Mouse (Mus musculus) heart, postnatal 36 days (tissue): ENCODE results near the gene C030005K15Rik. TPM values are rescaled to one million over a fixed set of nuclear protein-coding genes. Genes with fewer than 3 reads are reported as not detected.
"Not testable (repeated sequence)": the region's sequence is repeated elsewhere in the genome, so short reads cannot be mapped to it uniquely, and the experiment has no call there.

Source experiments
- DNase-seq, 2 experiments: peaks; one replicate each; pipeline ENCODE4 v3.0.0; 2021 to 2022
- intact Hi-C: fragments of 180-260 bp; cut with DNase I; formaldehyde crosslinking; loops from one replicate; pipeline ENCODE4 v1.15.1; 2025
- total RNA-seq, 2 experiments: library from RNA; stranded (reverse); gene quantifications; 2 replicates each; pipeline ENCODE4 v1.2.3; 2021

The C030005K15Rik gene
- total RNA-seq, result not detected

GRCm38 (mm10) chr10:97726655-97727054, at the start of gene C030005K15Rik:
TSS of gene C030005K15Rik (minus strand) at chr10:97726755.
- intact Hi-C loops, DNase-seq: not testable (repeated sequence)

- intact Hi-C loops, result no loop called here
- DNase-seq, result no peak
Measured at GRCm38 (mm10) chr10:97768171-97768749, 41.7 kb upstream of the C030005K15Rik start.

GRCm38 (mm10) chr10:97753821-97754220, 27.3 kb upstream of the C030005K15Rik start:
- intact Hi-C loops, result no loop called here
- DNase-seq, result no peak

GRCm38 (mm10) chr10:97747231-97747630, 20.7 kb upstream of the C030005K15Rik start:
- no peak for DNase-seq
- intact Hi-C loops, result no loop called here

GRCm38 (mm10) chr10:97725929-97726328, 626 bp downstream of the C030005K15Rik start:
- DNase-seq, result no peak
- intact Hi-C loops, result no loop called here

GRCm38 (mm10) chr10:97722709-97723108, 3.8 kb downstream of the C030005K15Rik start:
- intact Hi-C loops, result no loop called here
- DNase-seq, result no peak

GRCm38 (mm10) chr10:97720625-97721024, 5.9 kb downstream of the C030005K15Rik start:
- intact Hi-C loops, result no loop called here
- no peak for DNase-seq

- intact Hi-C loops, result no loop called here
- DNase-seq, result no peak
Measured at GRCm38 (mm10) chr10:97718021-97718420, 8.5 kb downstream of the C030005K15Rik start.

GRCm38 (mm10) chr10:97717233-97717632, 9.3 kb downstream of the C030005K15Rik start:
- intact Hi-C loops, result no loop called here
- no peak for DNase-seq

GRCm38 (mm10) chr10:97715289-97715906, 11.2 kb downstream of the C030005K15Rik start:
- no peak for DNase-seq
- intact Hi-C loops, result no loop called here

GRCm38 (mm10) chr10:97714584-97714983, 12.0 kb downstream of the C030005K15Rik start:
- no peak for DNase-seq
- intact Hi-C loops, result no loop called here

- intact Hi-C loops, result loop anchor here (1.0 kb wide), 1 partner anchor 1373 kb away; no protein-coding TSS in a partner anchor
Measured at GRCm38 (mm10) chr10:97712687-97713086, 13.9 kb downstream of the C030005K15Rik start.

GRCm38 (mm10) chr10:97704562-97704961, 22.0 kb downstream of the C030005K15Rik start:
- intact Hi-C loops, result no loop called here
- DNase-seq, result peak; percentile 17 to 18

More at GRCm38 (mm10) chr10:97712687-97713086, 13.9 kb downstream of the C030005K15Rik start:
- peak in 1 of 2 experiments; percentile 13 for DNase-seq

GRCm38 (mm10) chr10:97702321-97702720, 24.2 kb downstream of the C030005K15Rik start:
- no peak for DNase-seq
- intact Hi-C loops, result no loop called here

- DNase-seq, result no peak
- intact Hi-C loops, result no loop called here
Measured at GRCm38 (mm10) chr10:97693398-97694135, 33.0 kb downstream of the C030005K15Rik start.

- no peak for DNase-seq
- intact Hi-C loops, result no loop called here
Measured at GRCm38 (mm10) chr10:97692913-97693312, 33.6 kb downstream of the C030005K15Rik start, which contains the start of gene Ccer1. TSS of gene Ccer1 (plus strand) at chr10:97693059.

- no peak for DNase-seq
- intact Hi-C loops, result loop anchor here (1.0 kb wide), 1 partner anchor 344 kb away; no protein-coding TSS in a partner anchor
Measured at GRCm38 (mm10) chr10:97689425-97689824, 37.1 kb downstream of the C030005K15Rik start.

GRCm38 (mm10) chr10:97687198-97687597, 39.4 kb downstream of the C030005K15Rik start:
- DNase-seq, result peak in 1 of 2 experiments; percentile 11
- intact Hi-C loops, result no loop called here

GRCm38 (mm10) chr10:97682981-97683380, 43.6 kb downstream of the C030005K15Rik start:
- intact Hi-C loops, result no loop called here
- no peak for DNase-seq
